Mouse (Mus musculus): ENCODE data around the gene Hrk. TPM values are rescaled to one million over a fixed set of nuclear protein-coding genes. Genes with fewer than 3 reads are reported as not detected.
A peak's percentile ranks its signal among the peaks of the same experiment; 100 is the strongest.

Gene Hrk
- 0.08 and 0.10 TPM in 2 replicates for polyA plus RNA-seq (2015; fragmentation: Nextera tagmentation; extraction: Ambion mirVana)

DNA sequence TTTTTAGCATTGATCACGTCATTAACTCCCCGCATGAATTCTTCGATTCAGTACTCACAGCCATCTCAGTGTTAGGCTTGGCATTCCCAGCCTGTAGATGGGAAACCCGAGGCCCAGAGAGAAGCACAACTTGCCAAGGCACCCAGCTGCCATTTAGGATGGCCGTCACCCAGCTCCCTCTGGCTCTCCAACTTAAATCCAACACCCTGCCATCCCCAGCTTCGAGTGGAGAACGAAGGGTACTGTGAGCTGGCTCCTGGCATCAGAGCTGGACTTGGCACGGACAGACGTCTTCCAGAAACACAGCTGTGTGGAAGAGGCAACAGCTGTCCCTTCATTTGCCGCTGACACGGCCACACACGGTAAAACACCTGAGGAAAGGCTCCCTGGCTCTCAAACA lies at the start of gene Hrk:
Gene Hrk (plus strand): TSS at position 68 of the 400 bp plus-strand sequence.
- DNase-seq (ENCODE audit: low spot score) = no peak

GRCm38 (mm10) chr5:118118351-118118750 lies 46.1 kb upstream of the Hrk start:
- no peak for DNase-seq (ENCODE audit: low spot score)

DNA sequence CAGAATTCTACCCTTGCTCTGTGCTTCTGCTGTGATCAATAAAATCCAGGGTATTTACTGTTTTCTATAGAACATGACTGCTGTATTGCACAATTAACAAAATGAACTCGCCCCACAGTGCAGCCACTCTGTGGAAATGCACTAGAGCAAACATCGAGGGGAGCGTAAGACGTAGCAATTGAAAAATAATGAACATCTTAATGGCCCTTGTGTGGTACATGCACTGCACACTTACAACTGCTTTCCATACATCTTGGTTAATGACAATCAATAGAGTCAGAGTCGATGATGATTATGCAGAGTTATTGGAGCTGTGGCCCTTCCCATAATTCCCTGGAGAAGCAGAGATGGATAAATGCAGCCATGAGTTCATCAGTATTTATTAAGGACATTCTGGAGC lies 45.5 kb upstream of the Hrk start:
- DNase-seq (ENCODE audit: low spot score) = no peak

GRCm38 (mm10) chr5:118120670-118121069 lies 43.8 kb upstream of the Hrk start:
- DNase-seq (ENCODE audit: low spot score) = no peak

- DNase-seq (ENCODE audit: low spot score) = no peak
Observed at GRCm38 (mm10) chr5:118121928-118122327, 42.5 kb upstream of the Hrk start.

- DNase-seq (ENCODE audit: low spot score) = no peak
Observed at GRCm38 (mm10) chr5:118123096-118123495, 41.4 kb upstream of the Hrk start.

DNA sequence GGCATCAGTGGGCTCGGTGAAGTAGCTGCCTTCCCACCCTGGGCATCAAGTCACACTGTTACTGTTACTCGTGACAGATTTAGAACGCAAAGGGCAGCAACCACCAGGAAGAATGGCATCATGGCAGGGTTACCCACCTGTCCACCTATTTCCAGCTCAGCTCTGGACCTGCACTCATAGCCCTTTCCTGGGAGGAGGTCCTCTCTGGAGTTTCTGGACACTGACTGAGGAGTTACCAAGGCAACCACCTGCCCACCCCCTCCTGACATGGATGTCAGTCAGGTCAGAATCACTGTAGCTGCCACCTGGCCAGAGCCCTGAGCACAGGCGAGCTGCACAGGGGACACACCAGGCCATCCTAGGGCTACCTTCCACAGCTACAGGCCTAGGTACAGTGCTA lies 37.8 kb upstream of the Hrk start:
- DNase-seq (ENCODE audit: low spot score) = no peak

DNA sequence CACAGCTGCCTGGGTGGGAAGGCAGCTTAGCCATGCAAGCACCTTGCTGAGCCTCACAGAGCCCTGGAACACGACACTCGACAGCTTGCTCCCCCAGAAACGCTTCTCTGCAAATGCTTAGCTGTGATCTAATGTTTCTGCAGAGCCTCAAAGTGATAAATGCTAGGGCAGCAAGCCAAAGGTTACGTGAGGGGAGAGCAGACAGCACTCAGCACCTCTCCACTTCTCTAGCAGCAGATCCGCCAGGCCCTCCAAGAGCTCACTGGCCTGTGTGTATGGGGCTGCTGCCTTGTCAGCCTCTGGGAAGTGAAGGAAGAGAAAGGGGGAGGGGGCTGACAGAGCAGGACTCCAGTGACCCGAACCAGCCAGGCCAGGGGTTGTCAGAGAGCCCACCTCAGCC lies 36.2 kb upstream of the Hrk start:
- DNase-seq (ENCODE audit: low spot score) = no peak

DNA sequence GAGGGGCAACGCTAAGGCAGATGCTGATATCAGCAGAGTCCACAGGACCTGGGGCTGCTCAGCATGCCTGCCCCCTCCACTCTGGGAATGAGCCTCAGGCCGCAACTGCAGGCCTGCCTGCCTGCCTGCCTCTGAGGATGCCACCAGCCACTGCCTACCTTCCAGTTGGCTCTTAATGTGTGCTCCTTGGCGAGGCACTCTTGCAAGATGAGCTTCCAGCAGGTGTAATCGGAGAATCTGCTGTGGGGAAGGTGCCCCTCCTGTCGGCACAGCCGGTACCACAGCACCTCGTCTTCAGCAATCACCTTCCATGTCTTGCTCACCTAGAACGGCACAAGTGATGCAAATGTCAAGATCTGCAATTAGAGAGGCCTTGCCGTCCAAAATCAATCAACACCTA lies 35.8 kb upstream of the Hrk start:
- DNase-seq (ENCODE audit: low spot score) = no peak

DNA sequence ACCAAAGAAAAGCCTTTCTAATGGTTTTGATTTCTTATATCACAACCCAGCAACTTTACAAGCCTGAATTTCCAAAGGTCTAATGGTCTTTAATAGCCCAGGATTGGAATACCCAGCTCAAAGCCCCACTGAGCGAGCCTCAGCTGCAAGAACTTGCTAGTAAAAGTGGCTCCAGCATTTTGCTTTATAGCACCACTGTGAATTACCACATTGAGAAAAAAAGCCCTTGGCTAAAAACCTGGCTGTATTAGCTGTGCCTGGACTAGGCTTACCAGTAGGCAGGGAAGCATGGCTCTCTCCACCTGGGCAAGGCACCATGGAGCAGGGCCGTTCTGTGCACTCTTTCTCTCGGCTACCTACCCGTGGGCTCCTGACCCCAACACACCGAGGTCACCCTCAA lies 28.1 kb upstream of the Hrk start:
- no peak for DNase-seq (ENCODE audit: low spot score)

- no peak for DNase-seq (ENCODE audit: low spot score)
Observed at GRCm38 (mm10) chr5:118139630-118140029, 24.8 kb upstream of the Hrk start.

DNA sequence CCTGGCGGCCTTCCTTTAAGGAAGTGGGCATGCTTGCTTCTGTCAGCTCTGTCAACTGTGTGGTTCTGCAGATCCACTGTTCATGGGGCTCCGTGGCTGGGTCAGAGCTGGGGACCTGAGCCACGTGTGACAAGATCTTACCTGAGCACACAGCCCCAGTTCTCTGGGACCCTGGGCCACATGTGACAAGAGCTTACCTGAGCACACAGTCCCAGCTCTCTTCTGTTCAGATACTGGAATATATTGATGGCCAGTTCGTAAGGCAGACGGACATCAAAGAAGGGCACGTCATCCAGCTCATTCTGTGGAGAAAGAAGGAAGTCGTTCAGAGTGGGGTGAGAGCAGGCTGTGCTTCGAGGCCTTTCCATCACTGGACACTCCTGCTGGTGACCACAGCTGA lies 22.0 kb upstream of the Hrk start:
- DNase-seq (ENCODE audit: low spot score) = no peak

DNA sequence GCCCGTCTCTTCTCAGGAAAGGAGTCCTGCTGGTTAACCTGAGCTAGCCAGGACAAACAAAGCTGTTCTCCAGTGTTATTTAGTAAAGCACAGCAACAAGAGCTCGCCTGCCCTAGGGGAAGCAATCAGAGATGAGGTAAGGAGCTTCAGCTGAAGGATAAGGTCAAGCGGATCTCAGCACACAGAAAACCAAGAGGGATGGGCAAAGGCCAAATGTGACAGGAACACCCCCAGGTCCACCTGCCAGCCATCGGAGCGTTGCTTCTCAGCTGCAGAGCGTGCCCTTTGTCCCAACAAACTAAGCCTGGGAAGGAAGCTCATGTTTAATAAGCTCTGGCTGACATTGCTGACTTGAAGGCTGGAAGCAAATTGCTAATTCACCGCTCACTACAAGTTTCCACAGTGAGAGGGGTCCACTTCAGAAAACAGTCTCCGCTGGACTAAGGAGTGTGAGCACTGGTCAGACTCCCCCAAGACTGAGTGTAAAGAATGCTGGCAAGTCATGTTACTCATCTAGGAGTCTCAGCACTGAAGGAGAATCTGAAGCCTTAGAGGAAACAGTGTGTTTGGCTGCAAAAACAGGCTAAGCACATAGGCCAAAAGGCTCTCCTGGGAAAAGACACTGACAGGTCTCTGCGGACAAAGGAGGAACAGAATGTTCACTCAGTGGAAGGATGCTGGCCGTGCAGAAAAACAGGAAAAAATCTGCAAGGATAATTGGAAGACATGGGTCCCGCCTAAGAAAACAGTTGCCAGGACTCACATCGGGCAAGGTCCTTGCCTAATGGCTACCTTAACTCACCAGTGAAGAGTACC lies 21.0 kb upstream of the Hrk start:
- DNase-seq (ENCODE audit: low spot score) = no peak

DNA sequence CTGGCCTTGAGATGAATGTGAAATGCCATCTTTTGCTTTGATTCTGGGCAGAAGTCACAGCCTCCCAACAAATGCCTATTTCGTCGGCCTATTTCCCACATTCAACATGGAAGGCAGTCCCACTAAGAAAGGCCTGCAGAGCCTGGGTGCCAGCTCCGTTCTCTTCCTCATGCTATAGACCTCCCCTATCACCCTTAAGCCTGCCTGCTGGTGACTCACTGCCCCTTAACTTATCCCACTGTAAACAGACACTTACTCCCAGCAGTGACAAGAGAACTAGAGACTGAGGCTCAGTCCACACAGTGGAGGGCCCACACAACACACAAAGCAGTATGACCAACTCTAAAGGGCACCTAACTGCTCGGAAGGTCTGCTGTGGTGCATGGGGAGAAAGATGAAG lies 20.1 kb upstream of the Hrk start:
- no peak for DNase-seq (ENCODE audit: low spot score)

GRCm38 (mm10) chr5:118144770-118145169 lies 19.7 kb upstream of the Hrk start:
- no peak for DNase-seq (ENCODE audit: low spot score)

DNA sequence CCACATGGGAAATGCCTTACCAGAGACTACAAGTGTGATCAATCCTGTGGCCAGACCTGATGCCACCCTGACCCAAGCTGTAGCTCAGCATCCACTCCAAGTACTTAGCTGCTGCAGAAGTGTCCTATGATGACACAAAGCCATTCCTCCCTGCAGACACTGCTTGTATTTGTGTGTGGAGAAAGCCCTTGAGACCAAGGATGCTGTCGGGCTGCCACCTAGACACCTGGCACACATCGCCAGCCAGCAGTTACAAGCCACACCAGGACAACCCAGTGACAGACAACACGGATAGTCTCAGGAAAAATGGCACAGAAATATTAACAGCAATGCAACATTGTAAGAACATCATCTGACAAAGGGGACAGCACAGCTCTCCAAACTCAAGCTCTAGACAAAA lies 19.0 kb upstream of the Hrk start:
- no peak for DNase-seq (ENCODE audit: low spot score)

GRCm38 (mm10) chr5:118145999-118146679 lies 18.3 kb upstream of the Hrk start:
- DNase-seq (ENCODE audit: low spot score) = no peak

DNA sequence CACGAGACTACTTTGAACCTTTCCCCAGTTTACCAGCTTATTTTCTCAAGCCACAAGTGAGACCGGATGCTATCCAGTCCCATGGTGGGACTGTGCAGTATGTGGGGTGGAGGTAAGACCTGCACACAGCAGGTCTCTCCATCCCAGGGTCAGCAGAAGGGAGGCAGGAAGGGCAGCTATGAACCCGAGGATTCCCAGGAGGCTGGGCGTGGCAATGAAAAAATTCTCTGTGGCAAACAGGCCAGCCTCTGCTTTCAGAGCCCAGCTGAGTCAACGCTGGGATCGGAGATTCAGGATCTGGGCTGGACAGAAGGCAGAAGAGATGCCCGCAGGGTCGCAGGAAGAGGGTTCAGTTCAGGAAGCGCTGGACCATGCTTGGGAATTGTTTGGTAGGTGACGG lies 17.2 kb upstream of the Hrk start:
- no peak for DNase-seq (ENCODE audit: low spot score)

DNA sequence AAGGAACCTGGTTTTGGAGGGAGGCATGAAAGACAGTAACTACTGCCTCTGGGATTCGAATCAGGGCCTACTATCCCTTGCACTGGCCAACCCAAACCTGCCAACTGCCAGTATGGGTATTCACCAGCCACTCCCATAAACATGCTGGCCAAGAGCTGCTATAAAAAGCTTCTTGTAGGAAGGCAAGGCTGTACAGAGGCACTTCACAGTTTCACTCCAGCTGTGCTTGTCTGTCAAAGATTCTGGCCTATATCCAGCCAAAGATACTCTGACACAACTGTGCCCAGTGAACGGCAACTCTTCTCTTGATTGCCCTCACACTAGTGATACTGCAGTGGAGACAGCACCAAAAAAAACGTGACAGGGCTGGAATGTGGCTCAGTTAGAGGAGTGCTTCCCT lies 14.7 kb upstream of the Hrk start:
- DNase-seq (ENCODE audit: low spot score) = no peak

DNA sequence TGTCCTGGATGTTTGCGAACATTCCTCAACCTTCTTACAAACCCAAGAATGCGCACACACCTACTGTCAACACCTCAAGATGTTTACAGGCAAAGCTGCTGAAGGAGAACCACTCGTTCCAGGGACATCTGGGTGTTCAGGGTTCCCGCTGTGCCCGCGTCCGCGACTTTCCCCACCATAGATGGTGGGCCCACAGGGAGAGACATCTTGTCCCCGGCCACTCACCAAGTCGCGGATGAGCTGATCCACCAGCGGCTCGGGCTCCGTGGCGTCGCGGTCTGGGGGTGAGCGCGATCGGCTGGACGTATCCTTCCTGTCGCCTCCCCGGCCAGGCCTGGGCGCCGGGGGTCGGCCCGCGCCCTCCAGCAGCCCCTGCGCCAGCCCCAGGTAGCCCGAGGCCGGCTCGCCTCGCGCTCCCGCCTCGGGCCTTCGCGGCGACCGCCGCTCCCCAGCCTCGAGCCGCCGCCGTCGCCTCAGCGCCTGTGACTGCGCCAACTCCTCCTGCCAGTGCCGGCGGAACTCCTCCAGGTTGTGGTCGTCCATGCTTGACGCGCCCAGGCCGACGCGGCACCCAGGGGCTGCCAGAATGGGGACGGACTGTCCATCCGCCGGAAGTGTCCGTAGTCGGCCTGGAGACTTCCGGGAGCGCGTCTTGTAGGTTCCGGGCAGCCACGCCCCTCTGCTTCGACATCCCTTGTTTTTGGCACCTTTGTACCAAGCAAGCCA lies 9.4 kb upstream of the Hrk start, which contains the start of gene Fbxw8:
Gene Fbxw8 (minus strand): TSS at position 626 of the 726 bp plus-strand sequence.
- DNase-seq (ENCODE audit: low spot score) = peak; percentile 42

- no peak for DNase-seq (ENCODE audit: low spot score)
Observed at GRCm38 (mm10) chr5:118155565-118155947, 8.9 kb upstream of the Hrk start.

GRCm38 (mm10) chr5:118156976-118157375 lies 7.5 kb upstream of the Hrk start:
- no peak for DNase-seq (ENCODE audit: low spot score)
